Mouse (Mus musculus): ENCODE measurements around the gene Fst. TPM values are rescaled to one million over a fixed set of nuclear protein-coding genes. Genes with fewer than 3 reads are reported as not detected.

Gene Fst
- polyA plus RNA-seq, 1 experiment = 119 TPM

DNA sequence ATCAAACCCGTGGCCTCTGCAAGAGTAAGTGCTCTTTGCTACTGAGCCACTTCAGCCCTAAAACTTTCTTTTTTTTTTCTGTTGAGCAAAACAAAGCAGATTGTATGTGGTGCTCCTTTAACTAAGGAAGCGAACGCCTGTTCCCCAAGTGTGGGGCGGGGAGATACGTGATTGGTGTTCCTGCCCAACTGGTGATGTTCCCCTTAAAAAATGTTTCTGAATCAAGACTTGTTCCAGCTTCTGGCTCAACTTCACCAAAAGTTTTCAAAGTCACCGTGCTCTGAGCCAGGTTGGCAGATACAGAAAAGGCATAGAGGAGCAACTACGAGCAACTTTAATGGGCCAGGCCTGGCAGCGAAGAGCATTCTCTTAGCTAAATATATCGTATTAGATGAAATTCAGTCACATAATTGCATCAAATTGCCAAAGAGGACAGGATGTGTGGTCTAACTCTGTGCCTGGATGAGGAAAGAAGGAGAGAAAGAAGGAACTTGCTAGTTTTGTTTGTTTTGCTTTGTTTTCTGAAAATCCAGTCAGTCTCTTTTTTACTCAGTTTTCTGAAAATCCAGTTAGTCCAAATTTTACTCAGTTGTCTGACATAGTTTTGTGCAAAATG, 53.5 kb downstream of the Fst start:
- Histone ChIP-seq H3K27me3 (ENCODE audit: control insufficient read depth, insufficient read depth, insufficient read length) (no peaks in the 10 kb centered on the region), H3K79me2 (ENCODE audit: control insufficient read depth, insufficient read depth) (no peaks in the 10 kb centered on the region), H3K4me3 (no peak overlapping the region), H3K36me3 (ENCODE audit: control insufficient read depth, insufficient read depth) (no peaks in the 10 kb centered on the region), H3ac (ENCODE audit: control insufficient read depth, insufficient read length) (no peak overlapping the region), H3K4me2 (ENCODE audit: low read depth) (no peak overlapping the region)
- no peak for TF ChIP-seq SRF (IDR thresholded peaks at IDR 0.05; ENCODE audit: control insufficient read depth, insufficient read length, low read depth)
- TF ChIP-seq POLR2A (IDR thresholded peaks at IDR 0.05; ENCODE audit: insufficient read length, low read depth) = no peak
- TF ChIP-seq TCF12 (IDR thresholded peaks at IDR 0.05; ENCODE audit: insufficient read depth, poor library complexity, severe bottlenecking) = no peak
- TF ChIP-seq REST (IDR thresholded peaks at IDR 0.05; ENCODE audit: insufficient read depth, insufficient read length) = no peak
- no peak for TF ChIP-seq CEBPB (IDR thresholded peaks at IDR 0.05; ENCODE audit: insufficient read depth, poor library complexity, severe bottlenecking)
- TF ChIP-seq USF1 (IDR thresholded peaks at IDR 0.05; ENCODE audit: low read depth) = no peak

Other genes starting within 250 kb of the Fst start
- 168 TPM for gene Ndufs4, start 70.7 kb downstream of the Fst start, polyA plus RNA-seq (2012; fragmentation: generic; extraction: Trizol)

Data from myocyte (in vitro differentiated cells).